Mouse (Mus musculus) liver, embryonic 16.5 days (tissue): ENCODE results near the gene Dnajc14. TPM values are rescaled to one million over a fixed set of nuclear protein-coding genes. Genes with fewer than 3 reads are reported as not detected.

Source experiments
- ATAC-seq: fragments of 200-750 bp; cut with Nextera tagmentation; 2 replicates; pipeline ENCODE4 v1.8.0; 2017; ENCODE audit warnings: low read depth, mild to moderate bottlenecking, moderate number of reproducible peaks, moderate library complexity
- H3K27ac ChIP-seq: fragments of 300-500 bp; sonication (generic); 2 replicates; pipeline ENCODE4 v1.5.1; 2014; ENCODE audit warnings: mild to moderate bottlenecking, low read length
- H3K27me3 ChIP-seq: fragments of 300-500 bp; sonication (generic); 2 replicates; pipeline ENCODE4 v1.6.1; 2014; ENCODE audit warnings: low read depth, low read length, mixed read lengths; ENCODE audit not compliant: control insufficient read depth, insufficient read depth
- H3K36me3 ChIP-seq: fragments of 300-500 bp; sonication (generic); 2 replicates; pipeline ENCODE4 v1.6.1; 2014; ENCODE audit warnings: mild to moderate bottlenecking; ENCODE audit not compliant: control insufficient read depth, insufficient read depth
- H3K4me1 ChIP-seq: fragments of 300-500 bp; sonication (generic); 2 replicates; pipeline ENCODE4 v1.6.1; 2014; ENCODE audit warnings: low read depth, low read length, mixed read lengths; ENCODE audit not compliant: control insufficient read depth
- H3K4me2 ChIP-seq: fragments of 300-500 bp; sonication (generic); 2 replicates; pipeline ENCODE4 v1.6.1; 2014; ENCODE audit warnings: low read depth, low read length, mixed read lengths
- H3K4me3 ChIP-seq: fragments of 300-500 bp; sonication (generic); 2 replicates; pipeline ENCODE4 v1.5.1; 2014; ENCODE audit warnings: low read depth, mild to moderate bottlenecking, low read length
- H3K9ac ChIP-seq: fragments of 300-500 bp; sonication (generic); 2 replicates; pipeline ENCODE4 v1.6.1; 2014; ENCODE audit warnings: low read depth, low read length
- H3K9me3 ChIP-seq: fragments of 300-500 bp; sonication (generic); replicated peaks from 2 replicates; pipeline ENCODE4 v1.6.1; 2016; ENCODE audit warnings: low read length; ENCODE audit not compliant: control insufficient read depth
- WGBS: fragments of 180-500 bp; shearing (Covaris S2); extraction: QIAGEN DNeasy Blood & Tissue Kit; methylation state at CpG from one replicate; pipeline ENCODE4 v1.1.7; 2014; ENCODE audit not compliant: insufficient replicate concordance; 5-methylcytosine and 5-hydroxymethylcytosine counted together
- polyA plus RNA-seq: library from polyadenylated mRNA; unstranded; fragments of >200 nt; fragmentation: Nextera tagmentation; extraction: Ambion mirVana; gene quantifications from 2 replicates; pipeline ENCODE4 v1.2.1, GENCODE M21; 2015

Dnajc14 gene
- 18.8 TPM in 2 replicates for polyA plus RNA-seq

GRCm38 (mm10) chr10:128803771-128804270 lies at the start of gene Dnajc14:
Gene Dnajc14, plus strand, starts transcription at chr10:128804062.
- Histone ChIP-seq H3K4me1 (peaks cover 34% of the 10 kb centered on the region), H3K4me2 (peak within 1 kb of the TSS; percentile 69), H3K27me3 (no peaks in the 10 kb centered on the region; the same call in none of the 2 replicates), H3K9ac (peak within 1 kb of the TSS; percentile 64), H3K27ac (peak within 1 kb of the TSS; percentile 71), H3K4me3 (peak within 1 kb of the TSS; percentile 65), H3K36me3 (no peaks in the 10 kb centered on the region; the same call in 1 of the 2 replicates), H3K9me3 (no peaks in the 10 kb centered on the region)
- ATAC-seq = no peak
- 3% methylated on average over 14 of the region's 14 CpGs for WGBS

DNA sequence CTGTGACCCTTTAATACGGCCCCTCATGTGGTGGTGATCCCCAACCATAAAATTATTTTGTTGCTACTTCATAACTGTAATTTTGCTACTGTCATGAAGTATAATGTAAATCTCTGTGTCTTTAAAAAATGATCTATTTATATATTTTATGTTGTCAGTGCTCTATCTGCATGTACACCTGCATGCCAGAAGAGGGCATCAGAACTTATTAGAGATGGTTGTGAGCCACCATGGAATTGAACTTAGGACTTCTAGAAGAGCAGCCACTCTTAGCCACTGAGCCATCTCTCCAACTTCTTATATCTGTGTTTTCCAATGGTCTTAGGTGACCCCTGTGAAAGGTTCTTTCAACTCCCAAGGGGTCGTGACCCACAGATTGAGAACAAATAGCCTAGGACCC lies 31.0 kb upstream of the Dnajc14 start:
- Histone ChIP-seq H3K4me3 (no peak overlapping the region), H3K4me2 (no peak overlapping the region), H3K27ac (no peak overlapping the region), H3K4me1 (no peaks in the 10 kb centered on the region), H3K9ac (no peak overlapping the region), H3K27me3 (no peaks in the 10 kb centered on the region), H3K36me3 (no peaks in the 10 kb centered on the region), H3K9me3 (no peaks in the 10 kb centered on the region)
- 49% methylated on average over 2 of the region's 2 CpGs for WGBS
- no peak for ATAC-seq

DNA sequence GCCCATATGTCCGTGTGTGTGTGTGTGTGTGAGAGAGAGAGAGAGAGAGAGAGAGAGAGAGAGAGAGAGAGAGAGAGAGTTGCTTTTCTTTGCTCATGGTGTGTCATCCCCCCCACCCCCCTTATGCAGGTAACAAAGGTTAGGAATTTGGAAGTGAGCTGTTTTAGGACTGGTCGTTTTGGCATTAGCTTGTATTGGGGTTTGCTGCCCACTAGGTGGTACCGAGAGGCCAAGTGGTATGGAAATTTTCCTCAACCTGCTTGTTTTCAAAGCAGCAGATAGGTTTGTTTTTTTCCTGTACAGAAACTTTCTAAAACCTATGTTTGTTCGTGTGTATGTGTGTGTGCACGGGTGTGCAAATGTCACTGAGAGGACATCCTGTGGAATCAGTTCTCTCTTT lies 30.2 kb upstream of the Dnajc14 start:
- ATAC-seq = no peak

DNA sequence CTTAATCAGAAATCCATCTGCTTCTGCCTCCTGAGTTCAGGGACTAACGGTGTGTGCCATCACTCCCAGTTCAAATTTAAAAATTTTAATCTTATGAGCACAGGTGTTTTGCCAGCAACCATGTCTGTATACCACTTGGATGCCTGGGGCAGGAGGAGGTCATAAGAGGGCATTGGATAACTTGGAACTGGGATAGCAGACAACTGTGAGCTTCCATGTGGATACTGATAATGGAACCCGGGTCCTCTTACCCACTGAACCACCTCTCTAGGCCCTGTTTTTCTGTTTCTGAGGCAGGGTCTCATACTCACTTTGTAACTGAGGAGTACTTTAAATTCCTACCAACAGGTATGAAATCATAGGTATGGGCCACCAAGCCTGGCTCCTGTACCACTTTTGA lies 25.4 kb upstream of the Dnajc14 start:
- Histone ChIP-seq H3K4me2 (no peak overlapping the region), H3K27ac (no peak overlapping the region; the same call in 1 of the 2 replicates), H3K9ac (no peak overlapping the region), H3K27me3 (no peaks in the 10 kb centered on the region), H3K4me3 (no peak overlapping the region), H3K4me1 (peaks cover 4% of the 10 kb centered on the region; the same call in 1 of the 2 replicates), H3K36me3 (no peaks in the 10 kb centered on the region), H3K9me3 (no peaks in the 10 kb centered on the region)
- ATAC-seq = no peak
- WGBS = 79% methylated on average over 2 of the region's 2 CpGs

More for the DNA sequence above, 30.2 kb upstream of the Dnajc14 start:
- H3K4me3 ChIP-seq = no peak overlapping the region
- H3K27ac ChIP-seq = no peak overlapping the region
- H3K27me3 ChIP-seq = no peaks in the 10 kb centered on the region
- WGBS = 19% methylated on average over 5 of the region's 5 CpGs
- H3K9ac ChIP-seq = no peak overlapping the region
- H3K36me3 ChIP-seq = no peaks in the 10 kb centered on the region
- no peaks in the 10 kb centered on the region for H3K9me3 ChIP-seq
- H3K4me1 ChIP-seq = no peaks in the 10 kb centered on the region
- no peak overlapping the region for H3K4me2 ChIP-seq

- Histone ChIP-seq H3K9ac (no peak overlapping the region), H3K36me3 (no peaks in the 10 kb centered on the region), H3K4me2 (no peak overlapping the region), H3K9me3 (no peaks in the 10 kb centered on the region; the same call in none of the 2 replicates), H3K27me3 (no peaks in the 10 kb centered on the region), H3K4me1 (peaks cover 4% of the 10 kb centered on the region; the same call in 1 of the 2 replicates), H3K4me3 (no peak overlapping the region), H3K27ac (peak overlapping the region; percentile 76)
- WGBS = 20% methylated on average over 8 of the region's 8 CpGs
- ATAC-seq = peak; percentile 79
Observed at GRCm38 (mm10) chr10:128779011-128779795, 24.7 kb upstream of the Dnajc14 start.

- Histone ChIP-seq H3K27ac (no peak overlapping the region), H3K4me2 (no peak overlapping the region)
Observed at GRCm38 (mm10) chr10:128780200-128780599, 23.7 kb upstream of the Dnajc14 start.

DNA sequence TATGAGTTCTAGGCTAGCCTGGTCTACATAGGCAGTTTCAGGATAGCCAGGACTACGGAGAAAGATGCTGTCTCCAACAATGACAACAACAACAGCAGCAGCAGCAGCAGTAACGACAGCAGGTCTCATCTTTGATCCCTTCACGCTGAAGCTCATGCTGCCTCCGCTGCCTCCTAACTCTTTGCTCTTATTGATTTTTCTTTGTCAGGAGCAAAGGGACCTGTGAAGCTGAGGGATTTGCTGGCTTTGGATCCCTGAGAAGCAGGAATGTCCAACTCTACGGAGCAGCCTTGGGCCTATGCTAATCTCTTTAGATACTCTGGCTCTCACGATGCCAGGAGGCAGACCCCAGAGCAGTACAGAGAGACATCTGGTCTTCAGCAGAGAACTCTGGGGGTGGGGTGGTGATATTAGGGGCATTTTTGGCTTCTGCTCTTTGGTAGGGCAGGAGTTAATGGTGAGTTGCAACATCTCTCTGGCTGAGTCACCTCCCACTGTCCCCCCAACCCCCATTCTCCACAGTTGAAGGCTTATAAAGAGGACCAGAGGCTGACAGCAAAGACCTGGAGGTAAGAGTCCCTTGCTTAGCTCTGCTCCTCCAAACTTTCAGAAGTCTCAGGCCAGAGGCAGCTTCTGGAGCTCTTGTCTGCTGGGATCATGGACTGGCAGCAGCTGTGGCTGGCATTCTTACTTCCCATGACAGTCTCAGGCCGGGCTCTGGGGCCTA lies 13.3 kb upstream of the Dnajc14 start, which contains the start of gene Mmp19:
TSS of gene Mmp19 (plus strand) at position 513 of the 727 bp plus-strand sequence.
- Histone ChIP-seq H3K9me3 (no peaks in the 10 kb centered on the region), H3K36me3 (no peaks in the 10 kb centered on the region), H3K9ac (peak within 1 kb of the TSS; percentile 4; the same call in 1 of the 2 replicates), H3K4me1 (no peaks in the 10 kb centered on the region), H3K27ac (peak within 1 kb of the TSS; percentile 56), H3K27me3 (no peaks in the 10 kb centered on the region), H3K4me3 (peak within 1 kb of the TSS; percentile 38), H3K4me2 (peak within 1 kb of the TSS; percentile 25)
- WGBS = 51% methylated on average over 7 of the region's 7 CpGs
- ATAC-seq = peak; percentile 84

More at GRCm38 (mm10) chr10:128780200-128780599, 23.7 kb upstream of the Dnajc14 start:
- Histone ChIP-seq H3K9ac (no peak overlapping the region), H3K36me3 (no peaks in the 10 kb centered on the region), H3K9me3 (no peaks in the 10 kb centered on the region; the same call in none of the 2 replicates), H3K27me3 (no peaks in the 10 kb centered on the region), H3K4me1 (peaks cover 4% of the 10 kb centered on the region; the same call in 1 of the 2 replicates), H3K4me3 (no peak overlapping the region)
- ATAC-seq = no peak
- 43% methylated on average over 1 of the region's 1 CpGs for WGBS

GRCm38 (mm10) chr10:128792041-128792440 lies 11.8 kb upstream of the Dnajc14 start:
- no peaks in the 10 kb centered on the region for H3K9me3 ChIP-seq
- H3K4me1 ChIP-seq = no peaks in the 10 kb centered on the region
- H3K36me3 ChIP-seq = no peaks in the 10 kb centered on the region
- H3K27me3 ChIP-seq = no peaks in the 10 kb centered on the region
- H3K4me3 ChIP-seq = no peak overlapping the region
- no peak for ATAC-seq
- no peak overlapping the region for H3K9ac ChIP-seq
- no peak overlapping the region for H3K27ac ChIP-seq
- no peak overlapping the region for H3K4me2 ChIP-seq
